Mouse (Mus musculus) gastrocnemius, postnatal 14 days (tissue): ENCODE measurements around the gene Esyt3. TPM values are rescaled to one million over a fixed set of nuclear protein-coding genes. Genes with fewer than 3 reads are reported as not detected.

ENCODE experiments used
- DNase-seq: peaks from one replicate; pipeline ENCODE4 v3.0.0; 2021; ENCODE audit warnings: mixed read lengths
- intact Hi-C: fragments of 180-260 bp; cut with DNase I; formaldehyde crosslinking; loops from one replicate; pipeline ENCODE4 v1.15.1; 2025; ENCODE audit warnings: low total_unique reads
- long read RNA-seq, 2 experiments: library from polyadenylated mRNA; stranded (forward); transcript quantifications; one replicate each; pipeline ENCODE4 v2.0.0; 2021
- total RNA-seq, 2 experiments: library from RNA; stranded (reverse); gene quantifications; 2 replicates each; pipeline ENCODE4 v1.2.3; 2021

The Esyt3 gene
- total RNA-seq, result under 1 TPM in 1 of 2 experiments, not detected in 1; 0.37 TPM
- long read RNA-seq, experiment 1, result 0 reads
- long read RNA-seq, experiment 2, result 0 reads

DNA sequence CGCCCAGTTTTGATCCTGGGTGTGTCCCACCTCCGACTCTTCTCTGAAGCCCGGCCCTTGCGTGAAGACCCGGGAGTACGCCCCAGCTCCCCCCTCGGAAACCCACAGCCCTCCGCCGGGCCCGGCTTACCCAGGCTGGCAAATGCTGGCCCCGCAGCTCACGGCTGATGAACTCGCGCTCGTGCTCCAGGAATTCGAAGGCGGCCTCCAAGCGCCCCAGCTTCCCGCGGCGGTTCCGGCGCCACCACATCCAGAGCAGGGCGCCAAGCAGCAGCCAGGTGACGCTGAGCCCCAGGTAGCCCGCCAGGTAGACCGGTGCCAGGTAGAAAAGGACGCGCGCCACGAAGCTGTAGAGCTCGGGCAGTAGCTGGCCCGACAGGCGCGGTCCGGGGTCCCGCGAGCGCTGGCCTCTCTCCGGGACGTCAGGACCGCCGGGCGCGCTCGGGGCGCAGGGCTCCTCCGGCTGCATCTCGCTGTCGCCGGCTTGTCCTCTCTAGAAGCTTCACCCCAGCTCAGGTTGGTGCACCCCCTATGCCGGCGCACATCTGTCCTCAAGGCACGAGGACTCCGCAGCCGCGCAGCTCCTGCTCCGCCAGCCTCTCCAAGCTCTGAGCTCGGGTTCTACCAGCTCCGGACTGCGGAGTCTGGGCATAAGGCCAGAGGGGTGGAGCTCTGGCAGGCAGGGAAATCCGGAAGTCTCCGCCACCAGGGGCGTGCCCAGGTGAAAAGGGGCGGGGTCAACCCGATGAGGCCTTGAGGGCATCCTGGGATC is at the start of gene Esyt3:
Gene Esyt3 (minus strand): TSS at position 637 of the 772 bp plus-strand sequence.
- peak; percentile 22 for DNase-seq
- intact Hi-C loops, result no loop called here

DNA sequence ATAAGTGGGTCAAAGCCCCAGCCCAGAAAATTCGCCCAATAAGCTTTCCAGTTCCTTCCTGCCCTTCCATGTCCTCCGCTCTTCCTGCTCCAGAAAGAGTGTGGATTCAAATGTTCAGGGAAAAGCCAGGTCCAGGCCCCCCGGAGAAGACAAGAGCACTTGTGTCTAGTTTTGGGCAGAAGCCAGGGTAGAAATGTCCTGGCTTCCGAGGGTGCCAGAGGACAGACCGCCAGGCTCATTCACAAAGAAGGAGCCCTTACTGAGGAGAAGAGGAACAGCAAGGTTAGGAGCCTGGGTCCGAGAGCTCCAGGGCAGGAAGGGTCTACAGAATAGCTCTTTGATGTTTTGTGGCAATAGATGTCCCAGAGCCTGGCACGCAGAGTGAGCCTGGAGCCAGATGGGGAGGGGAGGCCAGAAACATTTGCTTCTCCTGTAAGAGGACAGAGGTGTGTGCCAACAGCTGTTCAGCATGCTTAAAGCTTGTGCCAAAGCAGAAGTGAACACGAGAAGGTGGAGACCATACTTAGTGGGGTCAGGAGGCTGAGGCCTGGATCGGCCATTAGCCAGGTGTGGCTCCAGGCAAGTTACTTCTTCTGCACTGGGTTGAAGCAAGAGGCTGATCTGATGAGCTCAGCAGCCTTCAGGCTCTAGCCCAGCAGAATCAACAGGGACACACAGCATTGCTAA is 43.1 kb upstream of the Esyt3 start:
- peak; percentile 39 for DNase-seq
- intact Hi-C loops, result no loop called here

DNA sequence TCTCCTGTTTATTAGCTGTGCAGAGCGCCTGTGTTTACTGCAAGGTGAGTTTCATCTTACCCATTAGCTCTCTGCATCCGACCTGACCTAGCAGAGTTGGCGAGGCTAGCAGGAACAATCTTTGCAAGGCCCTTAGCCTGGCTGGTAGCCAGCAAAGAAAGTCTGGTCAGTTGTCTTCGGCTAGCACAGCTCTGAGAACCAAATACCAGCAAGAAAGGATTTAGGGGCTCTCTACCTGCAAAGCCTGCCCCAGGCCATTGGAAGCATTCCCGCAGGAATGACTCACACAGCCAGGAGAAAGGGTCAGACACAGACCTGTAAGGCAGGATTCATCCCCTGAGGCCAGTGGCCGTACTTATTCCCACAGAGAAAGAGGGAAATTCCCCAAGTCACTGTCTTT is 42.4 kb upstream of the Esyt3 start:
- intact Hi-C loops, result no loop called here
- no peak for DNase-seq

DNA sequence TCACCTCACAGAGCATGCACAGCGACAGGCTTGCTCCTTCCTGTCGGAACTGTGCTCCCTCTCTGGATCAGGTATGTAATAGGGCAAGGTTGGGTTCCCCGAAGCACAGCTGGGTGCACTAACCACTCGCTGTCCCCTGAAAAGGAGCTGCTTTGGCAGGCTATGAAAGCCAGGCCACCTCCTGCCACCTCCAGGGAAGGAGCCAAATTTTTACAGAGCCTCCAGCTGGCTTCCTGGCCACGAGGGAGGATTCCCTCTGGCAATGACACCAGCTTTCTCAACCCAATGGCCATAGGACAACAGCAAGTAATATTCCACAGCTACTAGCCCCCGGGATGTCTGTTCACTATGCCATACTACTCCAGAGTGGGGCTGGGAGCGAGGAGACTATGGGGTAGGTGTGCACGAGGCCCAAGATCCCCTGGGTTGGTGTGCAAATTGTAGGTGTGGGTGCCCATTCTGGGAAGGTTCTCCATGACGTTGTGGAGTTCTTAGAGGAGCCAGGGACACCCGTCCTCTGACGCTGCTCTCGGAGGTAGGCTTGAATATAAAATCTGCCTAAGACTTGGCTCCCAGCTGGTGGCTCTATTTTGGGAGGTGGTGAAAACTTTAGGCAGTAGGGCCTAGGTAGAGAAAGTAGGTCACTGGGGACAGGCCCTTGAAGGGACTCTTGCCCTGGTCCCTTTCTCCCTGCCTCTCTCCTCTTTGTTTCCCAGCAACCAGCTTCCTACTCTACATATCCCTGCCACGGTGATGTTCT is 38.9 kb upstream of the Esyt3 start:
- DNase-seq, result peak; percentile 43
- intact Hi-C loops, result no loop called here

DNA sequence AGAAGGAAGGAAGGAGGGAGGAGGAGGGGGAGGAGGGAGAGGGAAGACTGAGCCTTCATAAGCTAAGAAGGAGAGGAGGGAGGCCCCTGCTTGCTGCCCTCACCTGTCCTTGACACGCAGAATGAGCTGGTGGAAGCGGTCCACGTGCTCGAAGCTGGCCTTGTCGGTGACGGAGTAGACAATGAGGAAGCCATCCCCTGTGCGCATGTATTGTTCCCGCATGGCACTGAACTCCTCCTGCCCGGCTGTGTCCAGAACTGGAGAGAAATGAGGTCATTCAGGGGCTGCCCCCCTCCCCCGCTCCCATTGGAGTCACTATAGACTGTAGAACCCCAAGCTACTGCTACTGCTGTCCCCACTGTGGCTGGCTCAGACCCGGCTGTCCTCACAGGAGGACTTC is 36.0 kb upstream of the Esyt3 start:
- no peak for DNase-seq
- intact Hi-C loops, result no loop called here

DNA sequence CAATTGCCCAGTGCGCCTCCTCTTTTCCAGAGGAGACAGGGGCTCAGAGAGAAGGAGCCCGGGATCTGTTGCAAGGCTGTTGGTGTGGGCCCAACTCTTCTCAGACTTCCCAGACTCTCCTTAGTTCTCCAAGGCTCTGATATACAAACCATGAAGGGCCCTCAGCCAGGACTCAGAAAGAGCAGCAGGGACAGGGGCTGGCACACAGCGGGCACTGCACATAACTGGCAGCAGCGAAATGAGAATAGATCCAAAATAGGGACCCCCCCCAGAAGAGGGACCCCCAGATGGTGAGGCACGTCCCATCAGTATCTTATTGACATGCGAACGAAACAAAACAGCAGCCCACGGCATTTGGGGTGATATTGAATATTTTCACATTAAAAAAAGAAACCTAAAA is 34.8 kb upstream of the Esyt3 start:
- no peak for DNase-seq
- intact Hi-C loops, result no loop called here

DNA sequence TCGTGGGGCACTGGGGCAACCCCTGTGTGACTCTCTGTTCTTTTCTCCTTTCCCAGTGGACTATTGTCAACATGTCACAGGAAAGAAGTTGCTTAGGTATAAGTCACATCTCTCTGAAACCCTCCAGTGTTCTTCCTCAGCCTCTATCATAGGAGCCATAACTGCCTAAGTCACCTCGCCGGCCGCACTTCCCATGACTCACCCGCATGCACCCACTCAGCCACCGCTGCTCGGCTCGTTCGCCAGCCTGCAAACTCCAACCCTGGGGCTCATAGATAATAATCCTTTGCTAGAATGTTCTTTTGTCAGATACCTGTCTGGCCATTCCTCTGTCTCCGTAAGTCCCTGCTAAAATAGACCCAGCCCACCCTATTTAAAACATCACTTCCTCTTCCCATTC is 33.2 kb upstream of the Esyt3 start:
- DNase-seq, result no peak
- intact Hi-C loops, result no loop called here

DNA sequence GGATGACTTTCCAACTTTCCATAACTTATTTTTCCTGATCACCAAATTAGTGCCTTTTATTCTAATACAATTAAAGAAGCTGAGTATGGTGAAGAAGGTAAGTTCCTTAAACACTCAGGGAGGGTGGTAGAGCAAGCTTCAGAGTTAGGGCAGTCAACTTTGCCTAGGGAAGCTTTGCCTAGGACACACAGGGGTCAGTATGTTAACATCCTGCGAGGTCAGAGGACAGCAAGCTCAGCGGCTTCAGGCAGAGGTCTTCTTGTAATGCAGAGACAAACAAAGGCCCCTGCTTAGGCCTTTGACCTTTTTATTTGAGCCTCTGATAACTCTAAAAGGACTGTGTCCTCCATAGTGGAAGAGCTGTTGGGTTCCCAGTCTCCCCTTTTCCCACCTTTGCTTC is 32.4 kb upstream of the Esyt3 start:
- intact Hi-C loops, result no loop called here

DNA sequence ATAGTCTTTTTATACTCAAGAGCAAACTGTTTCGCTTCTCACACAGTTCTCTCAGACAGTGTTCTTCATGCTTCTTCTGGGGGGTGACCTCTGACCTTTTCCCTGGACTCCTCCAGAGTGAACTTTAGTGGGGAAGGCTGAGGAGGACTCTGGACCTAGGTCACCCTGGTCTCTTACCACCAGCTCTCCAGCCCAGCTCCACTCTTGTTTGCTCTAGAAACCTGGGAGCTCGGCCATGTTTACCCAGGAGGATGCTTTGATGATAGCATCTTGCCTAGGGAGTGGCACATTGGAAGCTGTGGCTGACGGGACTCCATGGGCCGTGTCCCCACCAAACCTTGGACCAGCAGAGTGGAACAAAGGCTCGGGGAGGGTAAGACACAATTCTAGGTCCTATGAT is 31.8 kb upstream of the Esyt3 start:
- DNase-seq, result no peak
- intact Hi-C loops, result no loop called here

More for the DNA sequence above, 32.4 kb upstream of the Esyt3 start:
- no peak for DNase-seq

DNA sequence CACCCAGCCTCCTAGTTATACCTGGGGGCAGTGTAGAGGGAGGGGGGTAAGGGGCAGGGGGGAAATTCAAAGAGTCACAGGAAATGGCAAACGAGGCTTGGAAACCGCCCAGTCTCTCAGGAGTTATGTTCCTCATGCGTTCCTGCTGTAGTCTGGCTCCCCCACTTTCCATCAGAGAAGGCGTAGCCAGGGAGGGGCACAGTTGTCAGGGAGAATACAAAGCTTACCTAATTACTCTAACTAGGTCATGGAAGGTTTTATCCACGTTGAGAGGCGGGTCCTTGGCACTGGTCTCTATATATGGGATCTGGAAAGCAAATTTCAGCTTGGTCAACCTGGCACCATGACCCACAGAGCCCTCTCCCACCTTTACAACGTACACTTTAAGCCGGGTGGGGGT is 31.1 kb upstream of the Esyt3 start:
- no peak for DNase-seq
- intact Hi-C loops, result no loop called here

DNA sequence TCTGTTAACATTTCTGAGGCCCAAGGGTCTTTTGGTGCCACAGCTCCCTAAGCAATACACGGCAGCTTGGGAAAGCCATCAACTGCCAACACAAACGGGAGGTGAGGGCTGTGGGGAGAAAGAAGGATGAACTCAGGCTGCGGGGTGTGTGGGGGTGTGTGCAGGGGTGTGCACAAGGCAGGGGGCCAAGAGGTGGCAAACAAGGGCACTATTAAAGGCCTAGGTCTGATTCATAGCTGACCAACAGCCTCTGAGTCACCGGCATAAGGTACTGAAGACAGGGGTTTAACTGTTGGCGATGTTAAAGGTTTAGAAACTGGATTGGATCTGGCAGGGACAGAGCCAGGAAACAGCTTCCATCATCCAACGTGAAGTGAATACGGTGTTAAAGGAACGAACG is 30.5 kb upstream of the Esyt3 start:
- DNase-seq, result no peak
- intact Hi-C loops, result no loop called here

DNA sequence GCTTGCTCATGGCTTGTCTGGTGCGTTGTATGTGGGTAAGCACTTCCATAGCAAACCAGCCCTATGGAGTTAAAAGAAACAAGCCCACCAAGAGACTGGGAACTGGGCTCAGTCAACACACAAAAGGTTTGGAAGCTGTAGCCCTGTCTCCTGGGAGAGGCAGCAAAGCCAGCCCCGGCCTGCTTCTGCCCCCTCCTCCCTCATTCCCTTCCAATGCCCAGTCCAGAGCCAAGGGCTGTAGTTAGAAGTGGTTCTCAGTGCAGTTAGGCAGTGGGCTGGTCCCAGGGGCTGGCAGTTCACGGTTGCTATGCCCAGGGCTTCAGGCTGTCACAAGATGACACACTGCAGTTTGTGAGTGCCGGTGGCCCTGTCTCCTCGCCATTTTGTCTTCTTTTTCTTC is 29.7 kb upstream of the Esyt3 start:
- no peak for DNase-seq
- intact Hi-C loops, result no loop called here

DNA sequence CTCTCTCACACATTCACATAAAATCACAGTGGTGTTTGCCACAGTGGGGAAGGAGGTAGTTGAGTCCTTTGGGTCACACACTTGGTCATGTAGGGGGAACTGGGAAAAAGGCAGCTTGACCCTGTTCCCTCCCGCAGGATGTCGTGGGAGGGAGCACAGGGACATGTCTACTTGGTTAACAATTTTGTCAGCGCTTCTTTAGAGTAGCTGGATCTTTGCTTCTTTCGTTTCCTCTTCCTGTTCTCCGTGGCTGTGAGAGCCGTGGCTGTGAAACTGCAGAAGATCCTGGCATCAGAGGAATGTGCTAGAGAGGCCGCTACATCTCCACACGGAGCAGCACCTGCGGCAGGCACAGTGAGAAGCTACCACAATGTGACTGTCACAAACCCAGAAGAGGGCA is 24.2 kb upstream of the Esyt3 start:
- intact Hi-C loops, result loop anchor here (5.0 kb wide), 1 partner anchor 65 kb away; no protein-coding TSS in a partner anchor

DNA sequence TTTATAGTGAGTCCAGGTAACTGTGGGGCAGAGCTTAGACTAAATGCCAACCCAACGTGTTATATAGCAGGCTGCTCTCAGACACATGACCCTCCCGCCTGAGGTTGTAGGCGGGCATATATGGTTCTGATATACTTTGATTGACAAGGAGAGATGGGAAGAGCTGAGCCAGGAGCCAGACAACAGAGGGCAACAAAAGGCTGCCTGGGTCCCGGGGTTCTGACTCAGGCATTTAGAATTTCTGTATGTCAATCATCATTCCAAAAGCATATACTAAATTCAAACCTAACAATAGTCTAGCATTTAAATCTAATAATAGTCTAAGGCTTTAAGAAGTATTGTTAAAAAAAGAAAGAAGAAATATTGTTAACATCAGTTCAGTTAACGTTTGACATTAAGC is 20.8 kb upstream of the Esyt3 start:
- intact Hi-C loops, result loop anchor here (5.0 kb wide), 1 partner anchor 312 kb away; no protein-coding TSS in a partner anchor
- no peak for DNase-seq

More for the DNA sequence above, 24.2 kb upstream of the Esyt3 start:
- DNase-seq, result no peak

DNA sequence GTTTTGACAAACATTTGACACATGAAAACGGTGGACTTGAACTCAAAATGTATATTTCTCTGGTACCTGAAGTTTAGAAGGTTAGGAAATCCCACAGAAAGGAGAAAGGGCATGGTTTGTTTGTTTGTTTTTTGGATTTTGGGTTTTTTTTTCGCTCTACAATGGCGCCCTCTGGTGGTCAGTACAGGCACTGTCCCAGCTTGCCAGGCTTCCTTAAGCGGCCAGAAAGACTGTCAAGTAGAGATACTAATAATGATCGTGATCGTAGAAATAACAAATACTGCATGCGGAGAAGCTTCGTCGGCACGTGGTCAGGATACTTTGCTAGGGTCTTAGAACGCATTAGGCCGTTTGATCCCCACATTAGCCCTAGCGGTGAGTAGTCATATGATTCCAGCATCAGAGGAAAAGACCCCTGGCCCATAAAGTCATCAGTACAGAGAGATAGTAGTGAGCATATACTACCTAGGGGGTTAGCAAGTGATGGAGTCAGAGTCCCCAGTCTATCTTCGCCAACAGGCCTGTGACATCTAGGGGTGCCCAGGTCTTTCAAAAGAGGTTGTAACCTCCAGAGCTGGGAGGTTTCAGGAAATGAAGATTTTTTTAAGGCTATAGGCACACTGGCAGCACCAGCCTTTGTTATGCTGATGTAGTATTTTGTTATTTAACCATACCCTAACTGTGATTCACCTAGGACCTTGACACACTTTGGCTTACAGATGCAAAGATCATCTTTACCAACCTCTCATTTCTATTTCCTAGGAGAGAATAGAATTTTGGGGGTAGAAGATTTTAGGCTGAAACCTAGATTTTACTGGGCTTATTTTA is 18.4 kb upstream of the Esyt3 start:
- DNase-seq, result peak; percentile 38
- intact Hi-C loops, result loop anchor here (5.0 kb wide), 1 partner anchor 310 kb away; no protein-coding TSS in a partner anchor

DNA sequence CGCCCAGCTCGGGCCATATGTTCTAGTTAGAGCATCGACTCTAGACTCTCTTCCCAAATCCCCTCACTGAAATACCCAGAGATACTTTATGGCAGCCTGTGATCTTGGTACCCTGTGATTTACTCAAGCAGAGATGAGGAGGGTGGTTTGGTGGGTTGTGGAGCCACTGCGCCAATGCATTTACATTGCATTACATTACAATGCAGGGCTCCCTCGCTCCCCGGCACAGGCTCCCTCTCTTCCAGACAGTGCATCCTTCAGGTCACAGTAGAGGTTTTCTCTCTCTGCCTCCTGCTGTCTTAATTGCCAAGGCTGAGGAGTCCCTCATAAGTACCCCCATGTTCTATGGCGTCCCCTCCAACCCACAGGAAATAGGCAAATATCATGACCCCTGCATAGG is 10.1 kb upstream of the Esyt3 start:
- DNase-seq, result no peak
- intact Hi-C loops, result no loop called here

DNA sequence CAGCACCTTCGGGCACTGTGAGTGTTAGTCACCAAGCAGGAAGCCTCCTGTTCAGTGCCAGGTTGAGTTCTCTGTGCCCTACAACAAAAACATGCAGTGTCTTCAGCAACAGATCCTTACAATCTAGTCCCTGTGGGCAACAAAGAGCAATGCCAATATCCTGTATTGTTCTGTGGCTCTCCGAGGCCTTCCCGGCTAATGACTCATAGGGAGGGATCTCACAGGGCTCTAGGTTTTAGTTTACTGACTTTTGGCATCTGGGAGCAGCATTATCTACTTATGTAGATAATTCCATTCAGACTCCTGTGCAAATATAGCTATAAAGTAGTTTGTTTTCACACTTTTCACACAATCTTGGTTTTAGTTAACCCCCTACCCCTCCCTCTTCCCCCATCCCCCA is 7.5 kb upstream of the Esyt3 start:
- intact Hi-C loops, result no loop called here

DNA sequence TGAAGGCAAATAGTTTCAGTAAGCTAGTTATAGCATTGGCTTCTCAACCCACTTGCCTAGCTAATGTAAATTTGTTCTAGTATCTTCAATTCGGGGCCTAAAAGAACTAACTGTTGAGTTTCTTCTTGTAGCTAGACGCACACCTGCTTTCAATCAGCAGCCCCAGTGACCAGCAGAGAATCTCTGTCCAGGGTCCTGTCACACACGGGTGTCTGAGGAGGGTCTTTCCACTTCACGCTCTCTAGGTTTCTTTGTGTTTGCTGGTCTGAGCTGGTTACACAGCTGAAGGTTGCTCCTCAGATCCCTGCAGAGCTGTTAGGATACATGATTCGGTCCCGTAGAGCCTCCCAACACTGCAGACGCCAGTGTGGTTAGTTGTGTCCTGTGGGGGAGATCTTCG is 4.7 kb upstream of the Esyt3 start:
- DNase-seq, result no peak
- intact Hi-C loops, result no loop called here

More for the DNA sequence above, 7.5 kb upstream of the Esyt3 start:
- no peak for DNase-seq

DNA sequence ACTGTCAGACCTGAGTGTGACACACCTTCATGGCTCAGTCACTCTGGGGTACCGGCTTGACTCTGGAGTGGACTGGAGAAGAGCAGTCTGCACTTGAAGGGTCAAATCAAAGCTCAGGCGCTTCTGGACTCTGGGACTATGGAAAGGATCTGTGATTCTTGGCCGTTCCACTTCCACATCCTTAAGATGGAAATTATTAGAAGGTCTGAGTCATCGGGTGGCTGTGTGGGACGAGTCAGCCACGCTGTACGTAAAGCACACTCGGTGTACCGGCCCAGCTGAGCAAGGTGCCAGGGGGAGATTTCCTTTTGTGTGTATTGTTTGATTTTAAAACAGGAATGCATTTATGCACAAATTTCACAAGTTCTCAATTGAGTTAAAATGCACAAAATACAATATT is 3.6 kb upstream of the Esyt3 start:
- DNase-seq, result no peak

More for the DNA sequence above, 3.6 kb upstream of the Esyt3 start:
- intact Hi-C loops, result no loop called here
